Mouse (Mus musculus) testis, adult 2 months (tissue): ENCODE measurements around the gene Lzts2.

Source experiments
- CTCF ChIP-seq: fragments of 200-500 bp; IDR thresholded peaks from 2 replicates; pipeline ENCODE4 v1.5.1; 2012; ENCODE audit warnings: low read depth, mild to moderate bottlenecking, inconsistent platforms, low read length, moderate library complexity; ENCODE audit not compliant: control insufficient read depth, insufficient read depth, insufficient replicate concordance
- POLR2A ChIP-seq: fragments of 200-500 bp; IDR thresholded peaks from 2 replicates; pipeline ENCODE4 v1.6.1; 2012; ENCODE audit warnings: low read depth, mild to moderate bottlenecking, inconsistent platforms, low read length, moderate library complexity; ENCODE audit not compliant: control insufficient read depth

DNA sequence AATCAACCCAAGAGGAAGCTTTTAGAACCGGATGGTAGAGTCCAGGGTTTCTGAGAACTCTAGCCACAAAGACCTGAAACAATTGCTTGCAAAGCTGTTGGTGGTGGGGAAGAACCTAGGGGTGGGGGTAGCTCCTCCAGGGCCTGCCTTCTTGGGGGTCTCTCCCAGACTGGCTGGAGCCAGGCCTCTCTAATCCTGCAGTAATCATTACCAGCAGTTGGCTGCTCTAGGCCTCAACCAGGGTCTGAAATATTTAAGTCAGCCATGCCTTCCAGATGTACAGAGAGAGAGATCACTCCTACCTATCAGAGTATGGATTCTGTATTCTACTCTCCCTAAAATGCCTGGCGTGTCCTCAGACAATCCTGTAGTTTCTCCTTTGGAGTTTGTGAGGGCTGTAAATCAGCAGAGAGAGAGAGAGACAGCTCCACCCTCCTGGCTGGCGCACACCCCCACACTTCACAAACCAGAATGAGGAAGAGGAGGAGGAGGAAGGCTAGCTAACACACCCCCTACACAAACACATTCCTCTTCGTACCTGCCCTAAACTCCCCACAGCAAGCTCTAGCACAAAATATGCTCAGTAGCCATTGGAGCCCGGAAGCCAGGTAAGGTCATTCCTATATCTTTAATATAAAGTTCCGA, 511 bp upstream of the Lzts2 start:
- TF ChIP-seq CTCF (no peak), POLR2A (no peak)
